Mouse (Mus musculus): Measurements from ENCODE around the gene Bbc3. TPM values are rescaled to one million over a fixed set of nuclear protein-coding genes. Genes with fewer than 3 reads are reported as not detected.

Gene Bbc3
- polyA plus RNA-seq, 1 experiment from 2014 or later: 8.6 TPM

DNA sequence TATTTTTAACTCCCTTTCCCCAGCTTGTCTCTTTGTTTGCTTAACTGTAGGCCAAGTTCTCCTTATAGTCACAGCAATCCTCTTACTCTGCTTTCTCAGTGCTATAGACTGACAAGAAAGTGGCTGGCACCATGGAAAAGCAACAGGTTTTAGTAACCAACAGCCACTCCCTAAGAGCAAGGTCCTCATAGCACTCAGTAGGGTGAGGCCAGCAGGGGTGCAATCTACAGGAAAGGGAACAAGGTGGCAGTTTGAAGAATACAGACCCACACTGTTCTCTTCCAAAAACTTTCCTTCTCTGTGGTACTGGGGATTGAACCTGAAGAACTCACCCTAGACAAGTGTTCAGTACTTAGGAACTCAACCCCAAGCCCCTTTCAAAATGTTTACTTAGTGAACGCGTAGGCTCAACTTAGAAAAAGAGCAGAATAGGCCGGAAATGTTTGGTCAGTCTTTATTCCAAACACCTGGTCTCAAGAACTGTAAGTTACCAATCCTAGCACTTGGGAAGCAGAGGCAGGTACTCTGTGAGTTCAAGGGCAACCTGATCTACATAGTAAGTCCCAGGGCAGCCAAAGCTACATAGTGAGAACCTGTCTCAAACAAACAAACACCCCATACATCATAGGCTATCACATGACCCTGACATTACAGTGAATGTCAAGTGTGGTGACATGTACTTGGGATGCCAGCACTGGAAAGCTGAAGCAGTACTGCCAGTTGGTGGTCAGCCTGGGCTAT, 47.8 kb downstream of the Bbc3 start:
- no peak for ATAC-seq (ENCODE audit: low FRiP score, low TSS enrichment)
- WGBS: 96% methylated on average over 3 of the region's 3 CpGs
- peaks cover 65% of the 10 kb centered on the region for H3K36me3 ChIP-seq (ENCODE audit: control insufficient read depth, insufficient read depth, low read length)
- no peak overlapping the region for H3K9ac ChIP-seq (ENCODE audit: low read depth, low read length)
- H3K9me3 ChIP-seq (ENCODE audit: control insufficient read depth, low read length): no peaks in the 10 kb centered on the region
- H3K4me1 ChIP-seq (ENCODE audit: control insufficient read depth, insufficient read depth, low read length): no peaks in the 10 kb centered on the region
- no peaks in the 10 kb centered on the region for H3K27me3 ChIP-seq (ENCODE audit: control insufficient read depth, insufficient read depth, low read length)
- H3K4me3 ChIP-seq (ENCODE audit: low read length): no peak overlapping the region
- H3K27ac ChIP-seq (ENCODE audit: low read depth, low read length): no peak overlapping the region
- H3K4me2 ChIP-seq (replicated peaks; ENCODE audit: low read depth, low read length): no peak overlapping the region

DNA sequence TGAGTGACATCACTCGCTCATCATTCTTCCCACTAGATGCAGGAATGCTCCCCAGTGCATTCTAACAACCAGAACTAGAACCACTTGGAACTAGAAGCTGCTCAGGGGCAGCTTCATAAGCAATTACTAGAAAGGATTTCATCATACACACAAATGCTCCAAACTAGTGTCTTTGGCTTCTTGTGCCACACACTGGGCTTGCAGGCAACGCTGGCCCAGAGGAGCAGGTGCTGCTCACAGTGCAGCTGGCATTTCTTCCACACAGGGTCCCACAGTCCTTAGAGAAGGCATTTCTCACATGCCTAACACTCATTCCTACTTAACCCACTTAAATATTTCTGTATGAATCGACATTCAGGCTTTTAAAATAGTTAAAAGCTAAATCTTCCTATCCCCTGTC, 49.4 kb downstream of the Bbc3 start:
- H3K27me3 ChIP-seq (ENCODE audit: control insufficient read depth, insufficient read depth, low read length): no peaks in the 10 kb centered on the region
- 94% methylated on average over 3 of the region's 3 CpGs for WGBS
- H3K36me3 ChIP-seq (ENCODE audit: control insufficient read depth, insufficient read depth, low read length): peaks cover 65% of the 10 kb centered on the region

DNA sequence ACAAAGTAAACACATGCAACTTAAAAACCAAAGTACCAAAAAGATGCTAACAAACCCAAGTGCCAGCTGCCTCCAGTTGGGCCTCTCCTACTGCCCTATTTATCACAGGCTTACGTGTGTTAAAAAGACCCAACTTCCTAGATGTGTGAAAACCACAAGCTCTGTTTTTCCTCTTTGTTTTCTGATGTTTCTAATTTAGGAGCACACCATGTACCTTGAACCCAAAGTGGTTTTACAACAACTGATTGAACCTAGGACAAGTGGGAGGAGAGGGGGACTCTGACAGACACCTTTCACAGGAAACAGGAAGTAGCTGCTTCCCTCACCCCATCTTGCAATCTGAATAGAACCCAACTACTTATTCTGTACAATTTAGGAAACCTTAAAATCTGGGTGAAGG, 56.1 kb downstream of the Bbc3 start:
- Histone ChIP-seq H3K27ac (ENCODE audit: low read depth, low read length) (no peak overlapping the region), H3K4me2 (replicated peaks; ENCODE audit: low read depth, low read length) (no peak overlapping the region), H3K9ac (ENCODE audit: low read depth, low read length) (no peak overlapping the region), H3K9me3 (ENCODE audit: control insufficient read depth, low read length) (no peaks in the 10 kb centered on the region), H3K27me3 (ENCODE audit: control insufficient read depth, insufficient read depth, low read length) (no peaks in the 10 kb centered on the region), H3K4me3 (ENCODE audit: low read length) (no peak overlapping the region), H3K4me1 (ENCODE audit: control insufficient read depth, insufficient read depth, low read length) (no peaks in the 10 kb centered on the region), H3K36me3 (ENCODE audit: control insufficient read depth, insufficient read depth, low read length) (peaks cover 78% of the 10 kb centered on the region)
- no peak for ATAC-seq (ENCODE audit: low FRiP score, low TSS enrichment)
- 73% methylated on average over 1 of the region's 1 CpGs for whole genome bisulfite sequencing

More for the DNA sequence above, 49.4 kb downstream of the Bbc3 start:
- Histone ChIP-seq H3K9me3 (ENCODE audit: control insufficient read depth, low read length) (no peaks in the 10 kb centered on the region), H3K27ac (ENCODE audit: low read depth, low read length) (no peak overlapping the region), H3K9ac (ENCODE audit: low read depth, low read length) (no peak overlapping the region), H3K4me2 (replicated peaks; ENCODE audit: low read depth, low read length) (no peak overlapping the region), H3K4me1 (ENCODE audit: control insufficient read depth, insufficient read depth, low read length) (no peaks in the 10 kb centered on the region), H3K4me3 (ENCODE audit: low read length) (no peak overlapping the region)
- ATAC-seq (ENCODE audit: low FRiP score, low TSS enrichment): no peak

DNA sequence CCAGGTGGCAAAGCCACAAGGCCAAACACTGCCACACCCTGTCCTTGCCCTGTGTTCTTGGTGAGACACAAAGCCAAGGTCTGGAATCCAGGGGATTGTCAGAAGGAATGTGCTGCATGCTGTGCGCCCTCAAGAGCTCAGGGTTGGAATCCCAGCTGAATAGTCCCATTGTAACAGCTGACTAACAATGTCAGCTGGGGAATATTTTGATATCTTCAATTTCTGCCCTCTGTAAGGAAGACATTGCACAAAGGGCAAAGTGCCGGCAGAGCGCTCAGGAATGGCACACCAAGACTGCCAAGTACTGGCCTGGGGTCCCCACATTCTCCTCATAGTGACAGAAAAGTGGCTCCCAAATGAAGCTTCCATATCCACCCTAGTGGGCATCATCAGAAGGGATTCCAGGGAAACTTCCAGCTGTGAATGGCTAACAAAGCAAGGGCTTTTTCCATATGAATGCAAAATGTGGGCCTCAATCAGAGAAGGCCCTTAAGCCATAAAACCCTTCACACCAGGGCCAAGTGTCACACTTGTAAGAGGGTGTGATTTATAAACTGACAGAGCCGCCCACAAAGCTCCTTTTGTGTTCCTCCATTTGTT, 56.8 kb downstream of the Bbc3 start:
- 36% methylated on average over 4 of the region's 4 CpGs for WGBS
- Histone ChIP-seq H3K9me3 (ENCODE audit: control insufficient read depth, low read length) (no peaks in the 10 kb centered on the region), H3K4me1 (ENCODE audit: control insufficient read depth, insufficient read depth, low read length) (no peaks in the 10 kb centered on the region), H3K4me3 (ENCODE audit: low read length) (no peak overlapping the region), H3K36me3 (ENCODE audit: control insufficient read depth, insufficient read depth, low read length) (peaks cover 85% of the 10 kb centered on the region), H3K27ac (ENCODE audit: low read depth, low read length) (no peak overlapping the region), H3K4me2 (replicated peaks; ENCODE audit: low read depth, low read length) (no peak overlapping the region), H3K27me3 (ENCODE audit: control insufficient read depth, insufficient read depth, low read length) (no peaks in the 10 kb centered on the region), H3K9ac (ENCODE audit: low read depth, low read length) (no peak overlapping the region)
- ATAC-seq (ENCODE audit: low FRiP score, low TSS enrichment): no peak

DNA sequence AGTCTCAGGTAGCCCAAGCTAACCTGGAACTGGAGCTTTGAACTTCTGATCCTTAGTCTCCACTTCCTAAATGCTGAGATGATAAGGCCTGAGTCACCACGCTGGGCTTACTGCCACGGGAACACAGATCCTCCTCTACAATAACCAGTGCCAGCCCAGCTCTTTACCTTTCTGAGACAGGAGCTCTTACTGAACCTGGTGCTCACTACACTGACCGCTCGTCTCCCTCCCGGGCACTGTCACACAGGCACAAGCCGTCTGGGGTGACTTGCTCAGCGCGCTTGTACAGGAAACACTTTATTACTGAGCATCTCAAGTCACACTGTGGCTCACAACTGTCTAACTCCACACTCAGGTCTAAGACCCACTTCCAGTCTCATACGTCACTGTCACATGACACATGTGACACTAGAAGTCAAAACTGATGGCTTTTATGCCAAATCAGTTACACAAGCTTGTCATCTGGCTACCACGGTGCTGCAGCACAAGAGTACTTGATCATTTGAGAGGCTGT, 58.0 kb downstream of the Bbc3 start:
- Histone ChIP-seq H3K4me3 (ENCODE audit: low read length) (no peak overlapping the region), H3K9me3 (ENCODE audit: control insufficient read depth, low read length) (no peaks in the 10 kb centered on the region), H3K27me3 (ENCODE audit: control insufficient read depth, insufficient read depth, low read length) (no peaks in the 10 kb centered on the region), H3K27ac (ENCODE audit: low read depth, low read length) (no peak overlapping the region), H3K9ac (ENCODE audit: low read depth, low read length) (no peak overlapping the region), H3K4me1 (ENCODE audit: control insufficient read depth, insufficient read depth, low read length) (no peaks in the 10 kb centered on the region), H3K4me2 (replicated peaks; ENCODE audit: low read depth, low read length) (no peak overlapping the region), H3K36me3 (ENCODE audit: control insufficient read depth, insufficient read depth, low read length) (peaks cover 92% of the 10 kb centered on the region)
- ATAC-seq (ENCODE audit: low FRiP score, low TSS enrichment): no peak
- 47% methylated on average over 10 of the region's 10 CpGs for WGBS

DNA sequence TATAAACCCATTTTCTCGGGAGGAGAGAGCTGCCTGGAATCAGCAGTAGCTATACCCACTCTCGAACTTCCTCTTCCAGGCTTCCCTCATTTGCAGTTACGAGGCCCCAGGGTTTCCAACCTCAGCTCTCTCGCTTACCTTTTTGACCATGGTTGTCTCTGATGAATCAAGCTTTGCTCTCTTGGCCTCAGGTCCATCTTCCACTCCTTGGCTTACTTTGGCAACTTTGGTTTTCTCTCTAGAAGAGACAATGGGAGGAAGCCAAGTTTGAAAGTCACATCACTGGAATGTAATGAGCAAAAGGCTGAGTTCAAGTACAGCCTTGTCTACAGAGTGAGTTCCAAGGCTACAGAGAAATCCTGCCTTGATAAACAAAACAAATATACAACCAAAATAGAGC, 58.5 kb downstream of the Bbc3 start:
- Histone ChIP-seq H3K27me3 (ENCODE audit: control insufficient read depth, insufficient read depth, low read length) (no peaks in the 10 kb centered on the region), H3K4me1 (ENCODE audit: control insufficient read depth, insufficient read depth, low read length) (no peaks in the 10 kb centered on the region), H3K9ac (ENCODE audit: low read depth, low read length) (no peak overlapping the region), H3K4me3 (ENCODE audit: low read length) (no peak overlapping the region), H3K36me3 (ENCODE audit: control insufficient read depth, insufficient read depth, low read length) (peaks cover 90% of the 10 kb centered on the region), H3K4me2 (replicated peaks; ENCODE audit: low read depth, low read length) (no peak overlapping the region), H3K27ac (ENCODE audit: low read depth, low read length) (no peak overlapping the region), H3K9me3 (ENCODE audit: control insufficient read depth, low read length) (no peaks in the 10 kb centered on the region)
- ATAC-seq (ENCODE audit: low FRiP score, low TSS enrichment): no peak
- 71% methylated on average over 4 of the region's 4 CpGs for WGBS

Other genes starting within 250 kb of the Bbc3 start
- gene Zfp541, start 246.6 kb upstream of the Bbc3 start, polyA plus RNA-seq (2014; fragmentation: Nextera tagmentation; extraction: Ambion mirVana): 0.04 and 0.07 TPM in 2 replicates
- 179 and 188 TPM in 2 replicates for gene Napa, start 209.9 kb upstream of the Bbc3 start, polyA plus RNA-seq (2014; fragmentation: Nextera tagmentation; extraction: Ambion mirVana)
- gene Kptn, start 188.5 kb upstream of the Bbc3 start, polyA plus RNA-seq (2014; fragmentation: Nextera tagmentation; extraction: Ambion mirVana): 25.1 and 29.2 TPM in 2 replicates
- 0.21 and 0.24 TPM in 2 replicates for gene Slc8a2, start 178.6 kb upstream of the Bbc3 start, polyA plus RNA-seq (2014; fragmentation: Nextera tagmentation; extraction: Ambion mirVana)
- gene Meis3, start 133.3 kb upstream of the Bbc3 start, polyA plus RNA-seq (2014; fragmentation: Nextera tagmentation; extraction: Ambion mirVana): 26.1 and 28.0 TPM in 2 replicates
- 8.5 and 13.0 TPM in 2 replicates for gene Dhx34, start 86.4 kb upstream of the Bbc3 start, polyA plus RNA-seq (2014; fragmentation: Nextera tagmentation; extraction: Ambion mirVana)
- 0.05 and 0.09 TPM in 2 replicates for gene C5ar2, start 64.2 kb upstream of the Bbc3 start, polyA plus RNA-seq (2014; fragmentation: Nextera tagmentation; extraction: Ambion mirVana)
- 1.2 and 1.8 TPM in 2 replicates for gene C5ar1, start 48.9 kb upstream of the Bbc3 start, polyA plus RNA-seq (2014; fragmentation: Nextera tagmentation; extraction: Ambion mirVana)
- gene Inafm1, start 34.8 kb upstream of the Bbc3 start, polyA plus RNA-seq (2014; fragmentation: Nextera tagmentation; extraction: Ambion mirVana): 19.3 and 19.8 TPM in 2 replicates
- gene Ccdc9, start 21.6 kb upstream of the Bbc3 start, polyA plus RNA-seq (2014; fragmentation: Nextera tagmentation; extraction: Ambion mirVana): 24.6 and 28.3 TPM in 2 replicates
- 241 and 323 TPM in 2 replicates for gene Sae1, start 79.4 kb downstream of the Bbc3 start, polyA plus RNA-seq (2014; fragmentation: Nextera tagmentation; extraction: Ambion mirVana)
- 16.7 and 23.6 TPM in 2 replicates for gene Zc3h4, start 92.5 kb downstream of the Bbc3 start, polyA plus RNA-seq (2014; fragmentation: Nextera tagmentation; extraction: Ambion mirVana)
- 56.0 TPM in 2 replicates for gene Tmem160, start 144.4 kb downstream of the Bbc3 start, polyA plus RNA-seq (2014; fragmentation: Nextera tagmentation; extraction: Ambion mirVana)
- gene Npas1, start 169.3 kb downstream of the Bbc3 start, polyA plus RNA-seq (2014; fragmentation: Nextera tagmentation; extraction: Ambion mirVana): 0.13 TPM in 1 of 2 replicates, not detected in the other

All from kidney, embryonic 14.5 days (tissue).